Mouse (Mus musculus): Measurements from ENCODE around the gene Porcn.

GRCm38 (mm10) chrX:8222678-8223421 is 16.5 kb upstream of the Porcn start:
- TF ChIP-seq CTCF (IDR thresholded peaks at IDR 0.05; ENCODE audit: low read depth): no peak
- TF ChIP-seq EP300 (optimal IDR thresholded peaks at IDR 0.05): no peak
